Mouse (Mus musculus): ENCODE results near the gene Fam161b.
"Not testable (repeated sequence)": the region's sequence is repeated elsewhere in the genome, so short reads cannot be mapped to it uniquely, and the experiment has no call there.

Gene Fam161b

DNA sequence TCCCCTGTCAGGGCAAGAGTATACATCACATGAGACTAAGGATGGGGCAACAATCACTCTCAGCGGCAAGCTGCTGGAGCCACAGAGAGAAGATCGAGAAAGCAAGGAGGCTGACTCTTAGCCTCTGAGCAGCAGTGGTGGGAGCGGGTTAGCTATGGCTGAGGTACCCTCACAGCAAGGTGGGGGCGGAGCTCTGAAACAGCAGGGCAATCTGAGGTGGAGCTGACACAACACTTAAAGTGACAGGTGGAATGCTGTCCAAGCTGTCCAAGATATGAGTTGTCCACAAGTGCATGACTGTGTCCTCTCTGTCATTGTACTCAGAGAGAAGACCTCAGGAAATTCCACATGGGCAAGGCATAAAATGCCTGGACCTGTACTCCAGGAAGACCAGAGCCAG lies 20.7 kb upstream of the Fam161b start:
- in situ Hi-C loops (cut with MboI, MseI): no loop called here

DNA sequence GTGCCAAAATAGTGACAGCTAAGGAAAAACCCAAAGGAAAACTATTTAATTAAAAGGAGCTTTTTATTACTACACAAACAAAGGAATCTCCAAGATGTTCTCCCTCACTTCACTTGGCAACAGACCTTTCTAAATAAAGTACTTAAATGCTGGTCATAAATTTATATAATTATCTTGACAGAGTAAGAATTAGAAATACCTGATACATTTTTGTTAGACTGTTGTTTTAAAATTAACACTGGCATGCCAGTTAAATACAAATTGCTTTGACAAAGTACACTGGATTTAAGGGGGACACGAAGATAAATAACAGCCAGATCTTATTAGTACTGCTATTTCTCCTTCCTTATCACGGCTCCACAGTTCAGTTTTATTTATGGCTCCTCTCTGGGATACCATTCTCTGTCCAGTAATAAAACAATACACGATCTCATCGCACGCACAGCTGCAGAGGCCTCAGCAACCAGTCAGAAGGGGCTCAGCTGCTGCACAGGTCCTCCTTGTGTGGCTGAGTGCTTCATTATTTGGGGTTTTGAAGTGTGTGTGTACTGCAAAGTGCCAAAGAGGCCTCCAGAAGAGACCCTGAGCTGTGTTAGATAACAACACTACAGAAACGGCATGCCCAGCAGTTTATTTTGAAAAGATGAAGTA lies 12.3 kb upstream of the Fam161b start:
- in situ Hi-C loops (cut with MboI, MseI): no loop called here

- in situ Hi-C loops (cut with MboI, MseI): no loop called here
Observed at GRCm38 (mm10) chr12:84371647-84372046, 10.0 kb upstream of the Fam161b start.

GRCm38 (mm10) chr12:84366971-84367370 lies 5.3 kb upstream of the Fam161b start:
- in situ Hi-C loops (cut with MboI, MseI): no loop called here

GRCm38 (mm10) chr12:84365137-84365536 lies 3.5 kb upstream of the Fam161b start:
- in situ Hi-C loops (cut with MboI, MseI): no loop called here

- in situ Hi-C loops (cut with MboI, MseI): no loop called here
Observed at GRCm38 (mm10) chr12:84364291-84364690, 2.7 kb upstream of the Fam161b start.

GRCm38 (mm10) chr12:84362872-84363271 lies 1.2 kb upstream of the Fam161b start:
- in situ Hi-C loops (cut with MboI, MseI): no loop called here

- in situ Hi-C loops (cut with MboI, MseI): not testable (repeated sequence)
Observed at GRCm38 (mm10) chr12:84358699-84359098, 2.9 kb downstream of the Fam161b start.

DNA sequence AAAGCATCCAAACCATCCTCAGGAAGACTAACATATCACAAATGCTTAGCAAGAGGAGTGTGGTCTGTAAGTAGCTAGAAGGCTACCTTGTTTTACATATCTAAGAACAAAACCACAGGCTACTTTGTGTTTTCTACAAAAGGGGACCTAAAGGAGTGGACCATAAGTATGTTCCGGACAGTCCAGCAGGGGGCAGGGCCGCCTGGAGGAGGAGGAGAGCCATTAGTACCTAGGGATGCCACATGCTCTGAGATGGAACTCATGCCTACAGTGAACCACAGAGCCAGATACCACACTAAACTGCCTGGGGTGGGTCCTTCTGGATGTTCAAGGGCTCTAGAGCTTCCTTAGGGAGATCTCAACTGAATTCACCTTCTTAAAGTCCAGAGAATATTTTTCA lies 14.4 kb downstream of the Fam161b start:
- in situ Hi-C loops (cut with MboI, MseI): no loop called here

DNA sequence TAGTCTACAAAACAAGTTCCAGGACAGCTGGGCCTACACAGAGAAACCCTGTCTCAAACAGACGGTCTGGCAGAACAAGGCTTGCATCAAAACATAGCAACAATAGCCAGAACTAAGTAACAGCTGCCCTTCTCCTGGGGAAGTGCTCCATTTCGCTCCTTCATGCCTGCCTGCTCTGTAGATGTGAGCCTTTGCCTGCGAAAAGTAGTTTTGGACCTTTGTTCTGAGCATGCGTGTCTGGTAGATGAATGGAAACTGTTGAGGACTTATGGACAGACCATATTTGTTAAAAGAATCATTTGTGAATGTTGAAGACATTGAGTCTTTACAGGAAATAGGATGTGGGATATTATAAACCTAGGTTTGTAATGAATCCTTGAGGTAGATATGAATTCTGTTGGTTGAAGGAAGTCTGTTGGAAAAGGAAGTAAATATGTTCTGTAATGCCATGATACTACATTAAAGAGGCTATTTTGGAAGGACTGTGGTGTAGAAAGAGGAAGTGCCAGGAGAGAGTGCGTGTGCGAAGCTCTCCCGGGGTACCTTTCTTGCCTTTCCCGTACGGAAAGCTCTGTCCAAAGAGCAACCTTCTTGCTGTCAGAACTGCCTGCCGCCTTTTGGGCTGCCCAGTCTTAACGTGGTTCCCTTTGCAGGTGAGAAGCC lies 24.5 kb downstream of the Fam161b start:
- in situ Hi-C loops (cut with MboI, MseI): no loop called here

DNA sequence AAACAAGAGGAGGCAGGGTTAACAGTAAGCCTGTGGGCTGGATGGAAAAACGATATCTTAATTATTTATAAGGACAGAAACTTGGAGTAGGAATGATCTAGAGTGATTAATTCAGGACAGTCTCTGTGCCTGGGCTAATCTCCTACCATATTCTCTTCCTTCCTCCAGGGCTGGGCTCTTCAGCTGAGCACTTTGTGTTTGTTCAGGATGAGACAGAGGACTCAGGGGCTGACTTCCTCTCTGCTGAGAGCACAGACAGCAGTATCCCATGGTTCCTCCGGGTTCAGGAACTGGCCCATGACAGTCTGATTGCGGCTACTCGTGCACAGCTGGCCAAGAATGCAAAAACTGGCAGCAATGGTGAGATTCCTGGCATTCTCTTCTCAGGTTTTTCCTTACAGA lies 34.5 kb downstream of the Fam161b start:
- in situ Hi-C loops (cut with MboI, MseI): no loop called here

DNA sequence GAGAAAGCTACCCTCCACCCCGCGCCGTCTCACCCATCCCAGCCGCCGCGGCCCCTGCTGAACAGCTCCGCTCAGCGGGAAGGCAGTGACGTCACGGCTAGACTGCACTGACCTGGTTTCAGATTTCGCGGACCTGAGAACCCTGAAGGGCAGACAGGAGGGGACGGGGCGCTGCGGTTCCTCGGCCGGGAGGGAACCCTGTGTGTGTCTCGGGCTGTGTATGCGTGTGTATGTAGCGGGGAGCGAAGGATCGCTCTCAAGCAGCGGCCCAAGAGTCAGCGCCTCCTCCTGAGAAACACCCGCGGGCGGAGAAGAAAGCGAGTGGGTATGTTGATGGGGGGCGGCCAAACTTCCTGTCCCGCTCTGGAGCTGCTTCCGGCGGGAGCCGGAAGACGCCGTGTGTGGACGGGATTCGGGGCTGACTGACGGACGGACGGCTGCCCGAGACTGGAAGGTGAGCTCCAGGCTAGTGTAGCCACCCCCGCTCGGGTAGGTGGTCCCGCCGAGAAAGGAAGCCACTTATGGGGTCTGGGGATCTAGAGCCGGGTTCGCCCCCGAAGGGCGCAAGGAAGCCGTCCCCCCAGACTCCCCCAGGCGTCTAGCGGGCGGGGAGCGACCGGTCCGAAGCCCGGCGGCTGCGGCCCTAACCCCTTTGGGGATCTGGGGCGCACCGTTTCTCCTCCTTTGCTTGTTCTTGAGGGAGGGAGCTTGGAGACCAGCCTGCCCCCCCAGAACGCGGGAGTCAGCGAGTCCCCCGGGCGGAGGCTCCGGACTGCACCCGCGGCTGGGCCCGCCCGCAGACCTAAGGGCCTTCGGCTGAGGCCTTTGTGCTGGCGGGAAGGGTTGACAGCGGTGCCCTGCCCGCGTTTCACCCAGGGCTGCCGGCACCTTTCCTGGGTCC lies 44.7 kb downstream of the Fam161b start, which contains the start of gene Zfp410:
Zfp410 (plus strand) TSS at position 132 of the 901 bp plus-strand sequence.
- in situ Hi-C loops (cut with MboI, MseI): no loop called here

DNA sequence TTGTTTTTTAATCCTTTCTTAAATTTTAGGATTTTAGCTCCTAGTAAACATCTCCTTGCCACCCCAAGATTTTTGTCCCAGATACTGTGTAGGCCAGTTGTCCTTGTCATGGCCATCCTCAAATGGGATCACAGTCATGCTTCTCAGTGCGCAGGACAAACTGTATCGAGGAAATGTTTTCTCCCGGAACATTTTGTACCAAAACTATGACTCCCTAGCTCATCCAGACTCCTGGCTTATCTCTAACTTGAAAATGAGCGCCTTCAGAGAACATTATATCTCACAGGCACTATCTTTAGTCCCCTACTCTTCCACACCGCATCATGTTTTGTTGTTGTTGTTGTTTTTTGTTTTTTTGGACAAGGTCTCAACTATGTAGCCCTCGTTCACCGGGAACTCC lies 45.6 kb downstream of the Fam161b start:
- in situ Hi-C loops (cut with MboI, MseI): no loop called here

DNA sequence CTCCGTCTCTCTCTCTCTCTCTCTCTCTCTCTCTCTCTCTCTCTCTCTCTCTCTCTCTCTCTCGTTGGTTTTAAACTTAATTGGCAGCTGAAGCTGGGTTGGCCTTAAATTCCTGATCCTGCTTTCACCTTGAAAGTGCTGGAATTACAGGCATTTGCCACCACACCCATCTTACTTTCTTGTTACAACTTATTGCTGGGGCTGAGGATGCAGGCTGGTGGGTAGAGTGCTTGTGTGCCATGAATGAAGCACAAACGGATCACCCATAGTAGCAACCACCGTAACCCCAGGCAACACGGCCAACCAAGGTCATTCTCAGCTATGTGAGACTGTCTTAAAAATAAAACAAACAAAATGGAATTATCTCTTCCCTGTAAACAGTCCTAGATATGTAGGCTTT lies 50.3 kb downstream of the Fam161b start:
- in situ Hi-C loops (cut with MboI, MseI): no loop called here

- in situ Hi-C loops (cut with MboI, MseI): no loop called here
Observed at GRCm38 (mm10) chr12:84304554-84304953, 57.1 kb downstream of the Fam161b start.

GRCm38 (mm10) chr12:84304101-84304500 lies 57.5 kb downstream of the Fam161b start:
- in situ Hi-C loops (cut with MboI, MseI): no loop called here

DNA sequence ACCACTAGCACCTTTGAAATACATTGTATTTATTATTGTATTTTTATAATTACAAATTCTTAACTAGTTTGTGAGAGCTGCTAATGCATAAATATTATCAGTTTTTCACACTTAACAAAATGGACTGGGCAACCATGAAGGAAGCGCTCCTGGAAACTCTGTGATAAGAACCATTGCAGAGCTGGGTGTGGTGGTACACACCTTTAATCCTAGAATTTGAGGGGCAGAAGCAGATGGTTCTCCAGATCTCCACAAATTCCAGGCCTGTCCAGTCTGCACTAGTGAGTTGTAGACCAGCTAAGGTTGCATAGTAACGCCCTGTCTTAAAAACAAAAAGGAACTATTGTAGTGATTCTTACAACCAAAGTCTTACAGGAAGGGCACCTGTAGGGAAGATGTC lies 62.4 kb downstream of the Fam161b start:
- in situ Hi-C loops (cut with MboI, MseI): no loop called here

DNA sequence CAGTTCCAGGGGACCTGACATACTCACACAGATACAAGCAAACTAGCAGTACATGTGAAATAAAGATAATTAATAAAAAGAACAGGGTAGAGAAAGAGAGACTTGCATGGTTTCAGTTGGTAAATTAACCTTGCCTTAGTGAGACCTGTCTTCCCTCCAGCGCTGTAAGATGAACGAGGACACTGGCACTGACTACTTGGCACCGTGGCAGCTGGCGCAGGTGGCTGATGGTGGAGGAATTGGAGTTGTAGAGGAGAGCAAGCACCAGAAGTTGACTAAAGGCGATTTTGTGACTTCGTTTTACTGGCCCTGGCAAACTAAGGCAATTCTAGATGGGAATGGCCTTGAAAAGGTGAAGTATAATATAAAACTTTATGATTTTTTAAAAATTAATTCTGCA lies 63.8 kb downstream of the Fam161b start:
- in situ Hi-C loops (cut with MboI, MseI): no loop called here

Data from regulatory T cell (primary cell).